Mouse (Mus musculus): Measurements from ENCODE around the gene Kcnmb1.

Kcnmb1 gene

GRCm38 (mm10) chr11:33944786-33945328, 18.0 kb upstream of the Kcnmb1 start:
- no peak for DNase-seq (ENCODE audit: low spot score)

GRCm38 (mm10) chr11:33946501-33946900, 16.3 kb upstream of the Kcnmb1 start:
- no peak for DNase-seq (ENCODE audit: low spot score)

- DNase-seq (ENCODE audit: low spot score), result no peak
Observed at GRCm38 (mm10) chr11:33951155-33951554, 11.7 kb upstream of the Kcnmb1 start.

- DNase-seq (ENCODE audit: low spot score), result no peak
Observed at GRCm38 (mm10) chr11:33951684-33952625, 10.9 kb upstream of the Kcnmb1 start.

GRCm38 (mm10) chr11:33955982-33956381, 6.8 kb upstream of the Kcnmb1 start:
- no peak for DNase-seq (ENCODE audit: low spot score)

GRCm38 (mm10) chr11:33956623-33957022, 6.2 kb upstream of the Kcnmb1 start:
- no peak for DNase-seq (ENCODE audit: low spot score)

GRCm38 (mm10) chr11:33957595-33957994, 5.2 kb upstream of the Kcnmb1 start:
- no peak for DNase-seq (ENCODE audit: low spot score)

GRCm38 (mm10) chr11:33958713-33959112, 4.1 kb upstream of the Kcnmb1 start:
- no peak for DNase-seq (ENCODE audit: low spot score)

- DNase-seq (ENCODE audit: low spot score), result no peak
Observed at GRCm38 (mm10) chr11:33962178-33962577, 635 bp upstream of the Kcnmb1 start.

GRCm38 (mm10) chr11:33965380-33965779, 2.6 kb downstream of the Kcnmb1 start:
- no peak for DNase-seq (ENCODE audit: low spot score)

GRCm38 (mm10) chr11:33967708-33968107, 4.9 kb downstream of the Kcnmb1 start:
- DNase-seq (ENCODE audit: low spot score), result no peak

GRCm38 (mm10) chr11:33969199-33969598, 6.4 kb downstream of the Kcnmb1 start:
- no peak for DNase-seq (ENCODE audit: low spot score)

GRCm38 (mm10) chr11:33972114-33972513, 9.3 kb downstream of the Kcnmb1 start:
- no peak for DNase-seq (ENCODE audit: low spot score)

- DNase-seq (ENCODE audit: low spot score), result no peak
Observed at GRCm38 (mm10) chr11:33974341-33975040, 11.7 kb downstream of the Kcnmb1 start.

- no peak for DNase-seq (ENCODE audit: low spot score)
Observed at GRCm38 (mm10) chr11:33975121-33975520, 12.3 kb downstream of the Kcnmb1 start.

GRCm38 (mm10) chr11:33980146-33980545, 17.3 kb downstream of the Kcnmb1 start:
- no peak for DNase-seq (ENCODE audit: low spot score)

GRCm38 (mm10) chr11:33986525-33986924, 23.7 kb downstream of the Kcnmb1 start:
- DNase-seq (ENCODE audit: low spot score), result no peak

- no peak for DNase-seq (ENCODE audit: low spot score)
Observed at GRCm38 (mm10) chr11:33990002-33990401, 27.2 kb downstream of the Kcnmb1 start.

- DNase-seq (ENCODE audit: low spot score), result no peak
Observed at GRCm38 (mm10) chr11:33992938-33993337, 30.1 kb downstream of the Kcnmb1 start, which contains the start of gene Kcnip1. TSS of gene Kcnip1 (minus strand) at chr11:33993152.

GRCm38 (mm10) chr11:33993496-33993895, 30.7 kb downstream of the Kcnmb1 start:
- DNase-seq (ENCODE audit: low spot score), result no peak

- no peak for DNase-seq (ENCODE audit: low spot score)
Observed at GRCm38 (mm10) chr11:33998244-33998643, 35.4 kb downstream of the Kcnmb1 start.

GRCm38 (mm10) chr11:34000416-34000815, 37.6 kb downstream of the Kcnmb1 start:
- DNase-seq (ENCODE audit: low spot score), result no peak

All from urinary bladder, postnatal 10 days (tissue).